Mouse (Mus musculus) spleen, adult 2 months (tissue): ENCODE measurements around the gene Krtcap2.

Source experiments
- CTCF ChIP-seq: fragments of 200-500 bp; IDR thresholded peaks from 2 replicates; pipeline ENCODE4 v1.5.1; 2011; ENCODE audit warnings: mild to moderate bottlenecking, inconsistent platforms; ENCODE audit not compliant: insufficient read depth, insufficient read length, insufficient replicate concordance; ENCODE audit errors: extremely low read depth
- POLR2A ChIP-seq: fragments of 200-500 bp; IDR thresholded peaks from 2 replicates; pipeline ENCODE4 v1.6.1; 2011; ENCODE audit warnings: low read depth, low read length, inconsistent platforms

GRCm38 (mm10) chr3:89244982-89245687, 631 bp upstream of the Krtcap2 start:
- TF ChIP-seq CTCF = no peak
- no peak for TF ChIP-seq POLR2A
